Mouse (Mus musculus): ENCODE measurements around the gene Pbx2. TPM values are rescaled to one million over a fixed set of nuclear protein-coding genes. Genes with fewer than 3 reads are reported as not detected.
A peak's percentile ranks its signal among the peaks of the same experiment; 100 is the strongest.

Gene Pbx2
- polyA plus RNA-seq, 1 experiment from 2014 or later: 17.3 TPM

DNA sequence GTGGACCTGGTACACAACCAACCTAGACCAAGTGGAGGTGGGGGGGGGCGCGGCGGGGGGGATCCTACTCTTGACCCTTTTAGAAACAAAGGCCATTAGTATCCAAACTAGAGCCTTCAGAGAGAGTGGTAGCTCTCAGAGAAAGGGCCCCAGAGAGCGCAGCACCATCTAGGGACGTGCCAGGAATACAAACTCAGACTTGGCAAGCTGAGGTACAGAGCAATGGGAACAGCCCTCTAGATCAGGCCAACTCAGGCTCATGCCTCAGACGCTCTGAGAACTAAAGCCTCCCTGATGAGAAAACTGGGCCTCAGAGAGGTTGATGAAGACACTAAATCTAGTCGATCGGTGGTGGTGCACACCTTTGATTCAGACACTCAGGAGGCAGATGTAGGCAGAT lies 5.9 kb upstream of the Pbx2 start:
- Histone ChIP-seq H3K4me2 (ENCODE audit: low read depth) (no peak overlapping the region), H3K27me3 (ENCODE audit: control insufficient read depth, insufficient read depth, low read length) (no peaks in the 10 kb centered on the region), H3K27ac (ENCODE audit: low read depth, low read length) (no peak overlapping the region), H3K9me3 (ENCODE audit: control insufficient read depth, low read length) (no peaks in the 10 kb centered on the region), H3K36me3 (ENCODE audit: control insufficient read depth, insufficient read depth, low read length) (no peaks in the 10 kb centered on the region), H3K4me1 (ENCODE audit: control insufficient read depth, insufficient read depth, low read length) (peaks cover 22% of the 10 kb centered on the region), H3K9ac (ENCODE audit: low read length) (no peak overlapping the region), H3K4me3 (ENCODE audit: low read depth, low read length) (no peak overlapping the region)
- no peak for ATAC-seq (ENCODE audit: insufficient read depth, low FRiP score, low TSS enrichment)
- 85% methylated on average over 8 of the region's 8 CpGs for WGBS
- DNase-seq (ENCODE audit: low spot score): no peak

DNA sequence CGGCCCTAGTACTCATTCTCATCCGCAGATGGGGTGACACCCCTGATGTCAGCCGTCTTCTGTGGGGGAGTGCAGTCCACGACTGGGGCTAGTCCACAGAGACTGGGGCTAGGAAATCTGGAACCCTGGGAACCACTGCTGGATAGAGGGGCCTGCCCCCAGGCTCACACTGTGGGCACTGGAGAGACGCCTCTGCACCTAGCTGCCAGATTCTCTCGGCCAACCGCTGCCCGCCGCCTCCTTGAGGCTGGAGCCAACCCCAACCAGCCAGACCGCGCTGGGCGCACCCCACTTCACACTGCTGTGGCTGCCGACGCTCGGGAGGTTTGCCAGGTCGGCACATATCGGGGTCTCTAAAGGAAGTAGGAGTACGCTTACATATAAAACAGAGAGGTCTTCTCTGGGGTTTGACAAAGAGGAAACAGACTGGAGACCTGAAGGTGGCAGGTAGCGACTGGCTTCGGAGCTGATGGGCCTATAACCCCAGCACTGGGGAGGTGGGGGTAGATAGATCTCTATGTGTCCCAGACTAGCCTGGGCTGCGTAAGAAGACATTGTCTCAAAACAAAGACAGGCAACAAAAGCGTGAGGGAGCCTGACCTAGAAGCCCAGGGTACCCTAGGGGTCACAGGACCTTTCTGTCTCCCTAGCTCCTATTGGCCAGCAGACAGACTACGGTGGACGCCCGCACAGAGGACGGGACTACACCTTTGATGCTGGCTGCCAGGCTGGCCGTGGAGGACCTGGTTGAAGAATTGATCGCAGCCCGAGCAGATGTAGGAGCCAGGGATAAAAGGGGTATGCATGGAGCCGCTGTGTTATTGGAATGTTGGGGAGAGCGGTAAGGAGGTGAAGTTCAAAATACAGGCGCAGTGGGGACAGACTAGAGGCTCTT lies 4.9 kb upstream of the Pbx2 start:
- Histone ChIP-seq H3K9me3 (ENCODE audit: control insufficient read depth, low read length) (no peaks in the 10 kb centered on the region), H3K9ac (ENCODE audit: low read length) (peak overlapping the region; percentile 80), H3K27ac (ENCODE audit: low read depth, low read length) (peak overlapping the region; percentile 98), H3K4me1 (ENCODE audit: control insufficient read depth, insufficient read depth, low read length) (peaks cover 32% of the 10 kb centered on the region), H3K36me3 (ENCODE audit: control insufficient read depth, insufficient read depth, low read length) (no peaks in the 10 kb centered on the region), H3K27me3 (ENCODE audit: control insufficient read depth, insufficient read depth, low read length) (no peaks in the 10 kb centered on the region), H3K4me3 (ENCODE audit: low read depth, low read length) (peak overlapping the region; percentile 67), H3K4me2 (ENCODE audit: low read depth) (peak overlapping the region; percentile 95)
- 22% methylated on average over 32 of the region's 32 CpGs for WGBS
- ATAC-seq (ENCODE audit: insufficient read depth, low FRiP score, low TSS enrichment): peak; percentile 40
- peak; percentile 48 for DNase-seq (ENCODE audit: low spot score)

DNA sequence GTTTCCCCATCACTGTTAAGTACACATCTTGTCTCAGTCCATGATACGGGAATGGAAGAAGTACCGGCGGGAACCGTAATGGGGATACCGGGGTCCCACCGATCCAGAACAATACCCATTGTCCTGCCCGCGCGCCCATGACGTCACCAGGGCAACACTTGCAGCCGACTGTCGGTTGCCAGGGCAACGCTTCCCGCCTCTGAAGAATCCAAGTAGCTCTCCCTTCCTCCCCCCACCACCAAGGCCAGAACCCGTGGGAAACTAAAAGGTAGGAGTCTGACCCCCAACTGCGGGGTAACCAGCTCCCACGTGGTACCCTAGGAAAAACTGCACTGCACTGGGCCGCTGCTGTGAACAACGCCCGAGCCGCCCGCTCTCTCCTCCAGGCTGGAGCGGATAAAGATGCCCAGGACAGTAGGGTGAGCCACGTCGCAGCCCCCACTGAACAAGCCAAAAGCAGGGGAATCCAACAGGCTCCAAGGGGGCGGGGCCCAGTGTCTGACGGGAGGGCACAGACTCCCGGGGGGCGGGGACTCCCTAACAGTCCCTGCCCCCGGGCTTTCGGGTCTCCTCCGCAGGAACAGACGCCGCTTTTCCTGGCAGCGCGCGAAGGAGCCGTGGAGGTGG lies 4.2 kb upstream of the Pbx2 start:
- ATAC-seq (ENCODE audit: insufficient read depth, low FRiP score, low TSS enrichment) (peak; percentile 73), DNase-seq (ENCODE audit: low spot score) (peak; percentile 93)
- Histone ChIP-seq H3K27me3 (ENCODE audit: control insufficient read depth, insufficient read depth, low read length) (no peaks in the 10 kb centered on the region), H3K4me3 (ENCODE audit: low read depth, low read length) (peak overlapping the region; percentile 67), H3K4me2 (ENCODE audit: low read depth) (peak overlapping the region; percentile 95), H3K4me1 (ENCODE audit: control insufficient read depth, insufficient read depth, low read length) (peaks cover 38% of the 10 kb centered on the region), H3K27ac (ENCODE audit: low read depth, low read length) (peak overlapping the region; percentile 98), H3K9me3 (ENCODE audit: control insufficient read depth, low read length) (no peaks in the 10 kb centered on the region), H3K36me3 (ENCODE audit: control insufficient read depth, insufficient read depth, low read length) (no peaks in the 10 kb centered on the region), H3K9ac (ENCODE audit: low read length) (peak overlapping the region; percentile 80)
- under 1% methylated on average over 33 of the region's 38 CpGs for WGBS

DNA sequence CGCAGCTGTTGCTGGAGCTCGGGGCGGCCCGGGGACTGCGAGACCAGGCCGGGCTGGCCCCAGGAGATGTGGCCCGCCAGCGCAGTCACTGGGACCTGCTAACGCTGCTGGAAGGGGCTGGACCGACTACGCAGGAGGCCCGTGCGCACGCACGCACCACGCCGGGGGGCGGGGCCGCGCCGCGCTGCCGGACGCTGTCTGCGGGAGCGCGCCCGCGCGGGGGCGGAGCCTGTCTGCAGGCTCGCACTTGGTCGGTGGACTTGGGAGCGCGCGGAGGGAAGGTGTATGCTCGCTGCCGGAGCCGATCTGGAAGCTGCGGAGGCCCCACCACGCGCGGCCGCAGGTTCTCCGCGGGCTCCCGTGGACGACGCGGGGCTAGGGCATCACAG lies 3.6 kb upstream of the Pbx2 start:
- 0% methylated on average over 38 of the region's 50 CpGs for WGBS
- H3K4me2 ChIP-seq (ENCODE audit: low read depth): peak overlapping the region; percentile 95
- DNase-seq (ENCODE audit: low spot score) (peak; percentile 98), ATAC-seq (ENCODE audit: insufficient read depth, low FRiP score, low TSS enrichment) (peak; percentile 71)
- H3K27ac ChIP-seq (ENCODE audit: low read depth, low read length): peak overlapping the region; percentile 98
- H3K9ac ChIP-seq (ENCODE audit: low read length): peak overlapping the region; percentile 80
- H3K36me3 ChIP-seq (ENCODE audit: control insufficient read depth, insufficient read depth, low read length): no peaks in the 10 kb centered on the region
- peak overlapping the region; percentile 67 for H3K4me3 ChIP-seq (ENCODE audit: low read depth, low read length)
- H3K27me3 ChIP-seq (ENCODE audit: control insufficient read depth, insufficient read depth, low read length): no peaks in the 10 kb centered on the region
- no peaks in the 10 kb centered on the region for H3K9me3 ChIP-seq (ENCODE audit: control insufficient read depth, low read length)
- peaks cover 38% of the 10 kb centered on the region for H3K4me1 ChIP-seq (ENCODE audit: control insufficient read depth, insufficient read depth, low read length)

DNA sequence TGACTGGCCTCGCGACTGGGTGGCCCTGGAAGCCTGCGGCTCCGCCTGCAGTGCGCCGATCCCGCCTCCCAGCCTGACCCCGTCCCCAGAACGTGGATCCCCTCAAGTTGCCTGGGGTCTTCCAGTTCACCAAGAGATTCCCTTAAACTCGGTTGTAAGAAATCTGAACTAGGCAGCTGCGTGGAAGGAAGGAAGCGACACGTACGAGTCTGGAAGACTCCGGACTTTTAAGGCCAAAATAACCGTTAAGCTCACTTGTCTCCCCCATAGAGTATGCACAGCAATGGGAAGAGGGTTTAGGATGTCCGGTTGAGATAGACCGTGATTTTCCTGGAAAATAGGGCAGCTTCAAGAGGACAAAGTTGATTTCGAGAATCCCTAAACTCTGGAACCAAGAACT lies 3.3 kb upstream of the Pbx2 start:
- 4% methylated on average over 19 of the region's 19 CpGs for WGBS
- Histone ChIP-seq H3K36me3 (ENCODE audit: control insufficient read depth, insufficient read depth, low read length) (no peaks in the 10 kb centered on the region), H3K4me1 (ENCODE audit: control insufficient read depth, insufficient read depth, low read length) (peaks cover 38% of the 10 kb centered on the region), H3K9ac (ENCODE audit: low read length) (peak overlapping the region; percentile 80), H3K27me3 (ENCODE audit: control insufficient read depth, insufficient read depth, low read length) (no peaks in the 10 kb centered on the region), H3K4me2 (ENCODE audit: low read depth) (peak overlapping the region; percentile 95), H3K4me3 (ENCODE audit: low read depth, low read length) (peak overlapping the region; percentile 67), H3K9me3 (ENCODE audit: control insufficient read depth, low read length) (no peaks in the 10 kb centered on the region), H3K27ac (ENCODE audit: low read depth, low read length) (peak overlapping the region; percentile 98)
- DNase-seq (ENCODE audit: low spot score) (no peak), ATAC-seq (ENCODE audit: insufficient read depth, low FRiP score, low TSS enrichment) (no peak)

DNA sequence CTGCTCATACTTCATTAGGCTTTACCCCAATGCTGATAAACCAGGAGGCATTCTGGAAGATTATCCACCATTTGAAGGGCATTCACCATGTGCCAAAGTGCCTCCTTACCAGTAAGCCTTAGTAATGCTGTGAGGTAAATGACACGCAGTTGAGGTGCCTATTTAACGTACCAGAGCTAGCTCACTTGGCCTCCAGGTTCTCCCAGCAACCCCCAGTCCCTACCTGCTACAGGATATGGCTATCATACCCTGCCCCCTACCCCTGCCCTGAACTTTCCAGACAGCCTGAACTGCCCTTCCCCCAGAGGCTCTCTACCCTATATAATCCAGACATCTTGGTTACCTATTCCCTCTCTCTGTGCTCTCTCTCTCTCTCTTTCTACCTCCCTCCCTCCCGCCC lies 2.3 kb upstream of the Pbx2 start:
- no peak overlapping the region for H3K27ac ChIP-seq (ENCODE audit: low read depth, low read length)
- 66% methylated on average over 3 of the region's 3 CpGs for WGBS

DNA sequence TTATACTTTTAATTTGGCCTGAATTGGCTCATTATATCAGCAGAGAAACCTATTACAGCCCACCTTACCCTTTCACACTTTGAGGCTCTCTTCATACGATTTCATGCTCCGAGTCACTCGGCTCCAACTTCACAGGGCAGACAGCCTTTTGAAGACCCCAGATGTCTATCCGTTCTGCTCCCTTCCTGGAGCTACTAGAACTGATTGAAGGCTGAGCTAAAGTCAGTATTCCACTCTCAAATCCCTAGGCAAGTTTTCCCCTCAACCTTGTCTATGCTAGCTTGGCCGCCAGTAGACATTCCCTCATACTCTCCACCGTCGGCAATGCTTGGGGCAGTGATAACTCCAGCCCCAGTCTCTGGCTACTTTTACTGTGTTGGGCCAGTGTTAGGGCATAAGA lies 1.9 kb upstream of the Pbx2 start:
- no peak for ATAC-seq (ENCODE audit: insufficient read depth, low FRiP score, low TSS enrichment)
- no peaks in the 10 kb centered on the region for H3K36me3 ChIP-seq (ENCODE audit: control insufficient read depth, insufficient read depth, low read length)
- H3K4me2 ChIP-seq (ENCODE audit: low read depth): no peak overlapping the region
- DNase-seq (ENCODE audit: low spot score): no peak
- H3K27me3 ChIP-seq (ENCODE audit: control insufficient read depth, insufficient read depth, low read length): no peaks in the 10 kb centered on the region
- no peaks in the 10 kb centered on the region for H3K9me3 ChIP-seq (ENCODE audit: control insufficient read depth, low read length)
- peaks cover 47% of the 10 kb centered on the region for H3K4me1 ChIP-seq (ENCODE audit: control insufficient read depth, insufficient read depth, low read length)
- WGBS: 53% methylated on average over 7 of the region's 7 CpGs
- H3K9ac ChIP-seq (ENCODE audit: low read length): no peak overlapping the region
- no peak overlapping the region for H3K27ac ChIP-seq (ENCODE audit: low read depth, low read length)
- H3K4me3 ChIP-seq (ENCODE audit: low read depth, low read length): no peak overlapping the region

More for the DNA sequence above, 2.3 kb upstream of the Pbx2 start:
- DNase-seq (ENCODE audit: low spot score) (no peak), ATAC-seq (ENCODE audit: insufficient read depth, low FRiP score, low TSS enrichment) (no peak)
- Histone ChIP-seq H3K9me3 (ENCODE audit: control insufficient read depth, low read length) (no peaks in the 10 kb centered on the region), H3K27me3 (ENCODE audit: control insufficient read depth, insufficient read depth, low read length) (no peaks in the 10 kb centered on the region), H3K9ac (ENCODE audit: low read length) (no peak overlapping the region), H3K4me3 (ENCODE audit: low read depth, low read length) (no peak overlapping the region), H3K4me1 (ENCODE audit: control insufficient read depth, insufficient read depth, low read length) (peaks cover 42% of the 10 kb centered on the region), H3K4me2 (ENCODE audit: low read depth) (peak overlapping the region; percentile 95; the same call in 1 of the 2 replicates), H3K36me3 (ENCODE audit: control insufficient read depth, insufficient read depth, low read length) (no peaks in the 10 kb centered on the region)

DNA sequence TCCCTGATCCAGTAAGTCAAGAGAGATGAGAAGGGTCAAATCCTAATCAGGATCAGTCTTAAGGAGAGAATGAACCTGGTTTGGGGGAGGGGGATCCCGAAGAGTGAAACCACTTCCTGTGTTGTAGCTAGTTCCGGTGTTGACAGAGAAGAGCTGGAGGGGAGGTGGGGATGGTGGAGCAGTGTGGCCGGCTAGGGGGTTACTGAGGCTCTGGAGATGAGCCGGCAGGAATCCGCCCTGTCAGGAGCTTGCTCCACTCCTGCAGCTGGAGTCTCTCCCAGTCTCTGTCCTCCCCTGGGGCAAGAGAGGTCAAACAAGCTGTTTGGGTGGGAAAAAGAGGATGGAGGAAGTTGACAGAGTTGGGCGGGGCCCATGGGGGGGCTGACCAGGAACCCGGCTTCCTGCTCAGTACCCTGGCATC lies 1.4 kb upstream of the Pbx2 start, which contains the start of gene Gpsm3:
Gpsm3 (plus strand) TSS at position 126 of the 421 bp plus-strand sequence.
- H3K4me2 ChIP-seq (ENCODE audit: low read depth): peak within 1 kb of the TSS; percentile 95; the same call in 1 of the 2 replicates
- no peaks in the 10 kb centered on the region for H3K9me3 ChIP-seq (ENCODE audit: control insufficient read depth, low read length)
- peaks cover 47% of the 10 kb centered on the region for H3K4me1 ChIP-seq (ENCODE audit: control insufficient read depth, insufficient read depth, low read length)
- no peaks in the 10 kb centered on the region for H3K27me3 ChIP-seq (ENCODE audit: control insufficient read depth, insufficient read depth, low read length)
- ATAC-seq (ENCODE audit: insufficient read depth, low FRiP score, low TSS enrichment) (no peak), DNase-seq (ENCODE audit: low spot score) (no peak)
- peak within 1 kb of the TSS; percentile 98 for H3K27ac ChIP-seq (ENCODE audit: low read depth, low read length)
- WGBS: 27% methylated on average over 7 of the region's 7 CpGs
- peaks cover under 1% of the 10 kb centered on the region; the same call in 1 of the 2 replicates for H3K36me3 ChIP-seq (ENCODE audit: control insufficient read depth, insufficient read depth, low read length)
- H3K4me3 ChIP-seq (ENCODE audit: low read depth, low read length): no peak within 1 kb of the TSS
- H3K9ac ChIP-seq (ENCODE audit: low read length): no peak within 1 kb of the TSS
